Mouse (Mus musculus) limb, embryonic 15.5 days (tissue): Measurements from ENCODE around the gene Nepro. TPM values are rescaled to one million over a fixed set of nuclear protein-coding genes. Genes with fewer than 3 reads are reported as not detected.

ENCODE experiments used
- ATAC-seq: fragments of 200-750 bp; cut with Nextera tagmentation; 2 replicates; pipeline ENCODE4 v1.8.0; 2017; ENCODE audit warnings: low read depth, moderate TSS enrichment; ENCODE audit not compliant: insufficient number of reproducible peaks, low FRiP score, low TSS enrichment
- H3K27ac ChIP-seq: fragments of 300-500 bp; sonication (generic); 2 replicates; pipeline ENCODE4 v1.5.1; 2015; ENCODE audit warnings: moderate library complexity, mild to moderate bottlenecking, inconsistent platforms
- H3K27me3 ChIP-seq: fragments of 300-500 bp; sonication (generic); 2 replicates; pipeline ENCODE4 v1.6.1; 2015; ENCODE audit warnings: inconsistent platforms
- H3K36me3 ChIP-seq: fragments of 300-500 bp; sonication (generic); 2 replicates; pipeline ENCODE4 v1.6.1; 2015; ENCODE audit warnings: inconsistent platforms
- H3K4me1 ChIP-seq: fragments of 300-500 bp; sonication (generic); 2 replicates; pipeline ENCODE4 v1.6.1; 2015; ENCODE audit warnings: inconsistent platforms
- H3K4me2 ChIP-seq: fragments of 300-500 bp; sonication (generic); 2 replicates; pipeline ENCODE4 v1.6.1; 2015; ENCODE audit warnings: mild to moderate bottlenecking, inconsistent platforms
- H3K4me3 ChIP-seq: fragments of 300-500 bp; sonication (generic); 2 replicates; pipeline ENCODE4 v1.5.1; 2015; ENCODE audit warnings: mild to moderate bottlenecking, inconsistent platforms
- H3K9ac ChIP-seq: fragments of 300-500 bp; sonication (generic); 2 replicates; pipeline ENCODE4 v1.6.1; 2015; ENCODE audit warnings: inconsistent platforms
- H3K9me3 ChIP-seq: fragments of 300-500 bp; sonication (generic); 2 replicates; pipeline ENCODE4 v1.6.1; 2016; ENCODE audit warnings: inconsistent platforms
- WGBS: fragments of 180-500 bp; shearing (Covaris S2); methylation state at CpG from one replicate; pipeline ENCODE4 v1.1.7; 2015; 5-methylcytosine and 5-hydroxymethylcytosine counted together
- polyA plus RNA-seq: library from polyadenylated mRNA; unstranded; fragments of >200 nt; fragmentation: Nextera tagmentation; extraction: Ambion mirVana; gene quantifications from 2 replicates; pipeline ENCODE4 v1.2.1, GENCODE M21; 2015

Nepro gene
- polyA plus RNA-seq, result 6.9 and 7.4 TPM in 2 replicates

GRCm38 (mm10) chr16:44724083-44724787, at the start of gene Nepro:
Nepro (plus strand) TSS chr16:44724301.
- under 1% methylated on average over 64 of the region's 64 CpGs for WGBS
- Histone ChIP-seq H3K27me3 (no peaks in the 10 kb centered on the region), H3K9ac (peak within 1 kb of the TSS; percentile 79), H3K36me3 (peaks cover 10% of the 10 kb centered on the region), H3K27ac (peak within 1 kb of the TSS; percentile 94), H3K4me3 (peak within 1 kb of the TSS; percentile 85), H3K4me2 (peak within 1 kb of the TSS; percentile 63), H3K4me1 (peaks cover 13% of the 10 kb centered on the region), H3K9me3 (no peaks in the 10 kb centered on the region)
- ATAC-seq, result peak; percentile 96

DNA sequence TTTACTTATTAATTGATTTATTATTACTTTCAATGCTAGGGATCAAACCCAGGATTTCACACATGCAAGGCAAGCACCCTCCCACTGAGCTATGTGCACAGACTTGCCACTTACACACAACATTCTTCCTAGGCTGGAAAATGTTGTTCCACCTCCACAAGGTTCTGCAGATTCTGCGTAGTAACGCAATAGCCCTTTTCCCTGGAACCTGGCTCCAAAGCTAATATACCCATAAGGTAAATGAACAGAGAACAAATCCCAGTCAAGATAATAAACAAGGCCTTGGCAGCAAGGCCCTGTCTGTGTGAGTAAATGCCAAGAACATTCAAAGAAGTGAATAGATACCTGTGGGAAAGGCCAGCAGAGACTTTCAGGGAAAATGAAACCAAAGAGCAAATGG, 47.7 kb upstream of the Nepro start:
- peak overlapping the region; percentile 81 for H3K27ac ChIP-seq
- H3K27me3 ChIP-seq, result no peaks in the 10 kb centered on the region
- no peaks in the 10 kb centered on the region for H3K36me3 ChIP-seq
- 0 out of 2 replicates have a peak, but pooled peaks have one; percentile 41 for ATAC-seq
- no peak overlapping the region for H3K4me3 ChIP-seq
- no peaks in the 10 kb centered on the region for H3K9me3 ChIP-seq
- no peak overlapping the region for H3K4me2 ChIP-seq
- WGBS, result 48% methylated on average over 2 of the region's 2 CpGs
- no peak overlapping the region for H3K9ac ChIP-seq
- H3K4me1 ChIP-seq, result peaks cover 64% of the 10 kb centered on the region

DNA sequence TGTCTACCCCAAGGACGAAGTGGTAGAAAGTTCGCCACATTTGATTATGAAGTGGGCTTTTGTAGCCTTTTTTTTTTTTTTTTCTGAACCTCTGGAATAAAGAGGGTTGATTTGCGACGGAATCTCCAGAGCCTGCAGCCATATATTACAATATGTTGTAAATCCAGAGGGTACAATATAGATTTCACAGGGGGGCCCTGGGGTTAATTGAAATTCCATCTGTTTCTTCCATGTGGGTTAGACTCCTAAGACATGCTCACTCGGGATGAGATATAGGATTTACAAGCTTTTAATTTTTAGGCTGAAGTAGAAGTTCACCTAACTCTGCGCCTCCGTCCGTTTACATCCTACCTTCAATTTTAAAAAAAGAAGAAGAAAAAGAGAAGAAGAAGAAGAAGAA, 45.0 kb upstream of the Nepro start:
- 23% methylated on average over 8 of the region's 8 CpGs for WGBS
- no peak overlapping the region for H3K9ac ChIP-seq
- H3K36me3 ChIP-seq, result no peaks in the 10 kb centered on the region
- no peak for ATAC-seq
- H3K27ac ChIP-seq, result peak overlapping the region; percentile 73; the same call in 1 of the 2 replicates
- H3K4me1 ChIP-seq, result peaks cover 47% of the 10 kb centered on the region
- H3K27me3 ChIP-seq, result no peaks in the 10 kb centered on the region
- H3K4me2 ChIP-seq, result no peak overlapping the region
- no peaks in the 10 kb centered on the region for H3K9me3 ChIP-seq
- no peak overlapping the region for H3K4me3 ChIP-seq

DNA sequence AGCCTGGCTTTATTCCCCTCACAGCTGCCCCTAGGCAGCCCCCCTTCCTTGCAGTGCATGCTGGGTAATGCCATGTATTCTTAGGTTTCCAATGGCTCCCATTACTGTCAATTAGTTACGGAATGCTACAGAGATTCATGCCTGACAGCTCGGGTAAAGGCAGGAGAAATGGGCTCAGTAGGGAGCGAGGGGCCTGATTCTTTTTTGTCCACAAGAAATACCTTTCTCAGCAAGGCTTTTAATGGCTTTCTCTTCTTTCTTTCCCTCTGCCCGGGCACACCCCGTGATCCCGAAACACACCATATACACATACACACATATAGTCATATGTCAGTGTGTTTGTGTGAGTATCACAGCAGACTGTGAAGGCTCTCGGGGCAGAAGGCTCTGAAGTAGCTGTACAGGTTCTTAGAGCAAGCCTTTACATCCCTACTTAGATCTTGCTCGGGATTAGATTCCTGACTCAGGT, 44.6 kb upstream of the Nepro start:
- H3K9me3 ChIP-seq, result no peaks in the 10 kb centered on the region
- H3K4me3 ChIP-seq, result no peak overlapping the region
- peaks cover 48% of the 10 kb centered on the region for H3K4me1 ChIP-seq
- no peaks in the 10 kb centered on the region for H3K36me3 ChIP-seq
- no peak; the same call in 1 of the 2 replicates for ATAC-seq
- no peak overlapping the region for H3K9ac ChIP-seq
- no peaks in the 10 kb centered on the region for H3K27me3 ChIP-seq
- no peak overlapping the region for H3K4me2 ChIP-seq
- 45% methylated on average over 8 of the region's 8 CpGs for WGBS
- peak overlapping the region; percentile 73 for H3K27ac ChIP-seq

GRCm38 (mm10) chr16:44680756-44681498, 43.2 kb upstream of the Nepro start:
- no peaks in the 10 kb centered on the region for H3K36me3 ChIP-seq
- no peak overlapping the region for H3K9ac ChIP-seq
- H3K4me2 ChIP-seq, result no peak overlapping the region
- peak; percentile 48; the same call in 1 of the 2 replicates for ATAC-seq
- 50% methylated on average over 9 of the region's 9 CpGs for WGBS
- H3K9me3 ChIP-seq, result no peaks in the 10 kb centered on the region
- H3K4me1 ChIP-seq, result peaks cover 53% of the 10 kb centered on the region
- no peak overlapping the region for H3K4me3 ChIP-seq
- H3K27ac ChIP-seq, result peak overlapping the region; percentile 73
- no peaks in the 10 kb centered on the region for H3K27me3 ChIP-seq

DNA sequence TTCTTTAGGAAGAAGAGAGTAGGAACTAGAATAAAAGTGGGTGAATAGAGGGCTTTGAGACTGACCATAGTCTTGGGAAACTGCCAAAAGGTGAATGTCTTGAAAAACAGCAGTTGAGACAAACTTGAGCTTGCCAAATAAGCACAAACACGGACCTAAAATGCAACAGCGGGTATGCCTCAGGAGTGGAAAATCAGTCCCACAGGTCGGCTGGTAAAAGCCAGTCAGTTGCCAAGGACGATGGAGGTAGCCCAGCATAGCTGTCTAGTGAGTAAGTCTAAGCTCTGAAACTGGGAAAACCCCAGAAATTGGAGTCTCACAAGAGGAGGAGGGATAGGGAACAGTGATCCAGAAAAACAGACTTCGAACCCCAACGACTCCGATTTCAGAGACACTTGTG, 39.5 kb upstream of the Nepro start:
- H3K4me1 ChIP-seq, result peaks cover 59% of the 10 kb centered on the region

GRCm38 (mm10) chr16:44685401-44685800, 38.7 kb upstream of the Nepro start:
- Histone ChIP-seq H3K4me2 (no peak overlapping the region), H3K4me3 (no peak overlapping the region), H3K27me3 (no peaks in the 10 kb centered on the region), H3K9ac (no peak overlapping the region), H3K36me3 (no peaks in the 10 kb centered on the region), H3K27ac (0 out of 2 replicates have a peak overlapping the region, but pooled peaks have one; percentile 67), H3K9me3 (no peaks in the 10 kb centered on the region), H3K4me1 (peaks cover 52% of the 10 kb centered on the region)
- ATAC-seq, result no peak
- WGBS, result 81% methylated on average over 7 of the region's 7 CpGs

More for the DNA sequence above, 39.5 kb upstream of the Nepro start:
- no peaks in the 10 kb centered on the region for H3K9me3 ChIP-seq
- H3K36me3 ChIP-seq, result no peaks in the 10 kb centered on the region
- no peak overlapping the region for H3K4me2 ChIP-seq
- no peaks in the 10 kb centered on the region for H3K27me3 ChIP-seq
- H3K9ac ChIP-seq, result no peak overlapping the region
- ATAC-seq, result no peak
- H3K4me3 ChIP-seq, result no peak overlapping the region
- H3K27ac ChIP-seq, result peak overlapping the region; percentile 67; the same call in 1 of the 2 replicates
- WGBS, result 55% methylated on average over 7 of the region's 7 CpGs

- no peak overlapping the region for H3K4me3 ChIP-seq
- peak overlapping the region; percentile 75 for H3K27ac ChIP-seq
- WGBS, result 47% methylated on average over 20 of the region's 20 CpGs
- no peaks in the 10 kb centered on the region for H3K9me3 ChIP-seq
- H3K4me1 ChIP-seq, result peaks cover 54% of the 10 kb centered on the region
- peak; percentile 44; the same call in 1 of the 2 replicates for ATAC-seq
- no peaks in the 10 kb centered on the region for H3K36me3 ChIP-seq
- no peaks in the 10 kb centered on the region for H3K27me3 ChIP-seq
- no peak overlapping the region for H3K9ac ChIP-seq
- H3K4me2 ChIP-seq, result peak overlapping the region; percentile 24; the same call in 1 of the 2 replicates
Observed at GRCm38 (mm10) chr16:44686991-44687718, 36.9 kb upstream of the Nepro start.

DNA sequence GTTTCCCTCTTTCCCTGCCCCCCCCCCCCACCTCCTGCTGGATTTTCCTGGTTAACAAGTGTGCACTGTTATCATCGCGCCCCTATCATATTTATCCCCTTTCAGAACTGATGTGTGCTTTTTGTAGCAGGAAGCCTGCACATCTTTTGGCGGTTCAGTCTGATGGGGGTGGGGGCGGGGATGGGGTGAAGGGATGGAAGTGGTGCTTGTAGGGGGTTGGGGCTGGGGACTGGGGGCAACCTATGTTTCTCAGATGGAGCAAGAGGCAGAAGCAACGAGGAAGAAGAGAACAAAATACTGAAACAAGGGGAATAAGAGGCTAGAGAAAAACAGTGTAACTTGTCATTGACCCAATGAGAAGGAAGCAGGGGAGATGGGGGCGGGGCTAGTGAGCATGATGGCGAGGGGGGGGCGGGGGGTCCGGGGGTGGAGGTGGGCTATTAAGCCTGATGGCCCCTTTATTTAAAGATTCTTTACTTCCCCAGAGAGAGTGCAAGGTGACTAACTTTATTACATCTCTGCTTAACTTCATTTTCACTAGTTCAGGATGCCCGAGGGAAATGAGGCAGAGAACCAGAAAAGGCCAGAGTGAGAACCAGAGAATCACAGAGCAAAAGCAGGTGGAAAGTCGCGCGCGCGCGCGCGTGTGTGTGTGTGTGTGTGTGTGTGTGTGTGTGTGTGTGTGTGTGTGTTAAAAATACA, 36.2 kb upstream of the Nepro start:
- H3K27ac ChIP-seq, result peak overlapping the region; percentile 75
- no peak overlapping the region for H3K4me3 ChIP-seq

DNA sequence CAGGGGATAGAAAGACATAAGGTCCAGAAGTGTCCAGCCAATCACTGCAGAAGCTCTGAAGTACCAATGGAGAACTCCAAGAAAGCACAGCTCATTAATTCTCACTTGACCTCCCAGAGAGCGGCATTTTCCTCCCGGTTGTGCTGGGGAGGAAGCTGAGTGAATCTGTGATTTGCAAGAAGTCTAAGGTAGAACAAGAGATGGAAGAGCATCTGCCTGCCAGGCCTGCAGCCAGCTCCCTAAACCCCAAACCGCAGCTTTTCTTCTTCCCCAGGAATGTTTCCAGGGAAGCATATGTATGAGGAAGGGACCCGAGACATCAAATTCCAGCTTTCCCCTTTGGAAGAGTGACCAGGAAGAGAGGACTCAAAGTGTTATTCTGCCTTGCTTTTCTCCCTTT, 35.6 kb upstream of the Nepro start:
- no peak overlapping the region for H3K4me2 ChIP-seq
- H3K36me3 ChIP-seq, result no peaks in the 10 kb centered on the region
- peak overlapping the region; percentile 75 for H3K27ac ChIP-seq
- H3K4me1 ChIP-seq, result peaks cover 54% of the 10 kb centered on the region
- 16% methylated on average over 4 of the region's 4 CpGs for WGBS
- H3K9me3 ChIP-seq, result no peaks in the 10 kb centered on the region
- no peak for ATAC-seq
- H3K27me3 ChIP-seq, result no peaks in the 10 kb centered on the region
- H3K4me3 ChIP-seq, result no peak overlapping the region
- H3K9ac ChIP-seq, result no peak overlapping the region; the same call in 1 of the 2 replicates

More for the DNA sequence above, 36.2 kb upstream of the Nepro start:
- WGBS, result 4% methylated on average over 18 of the region's 18 CpGs
- Histone ChIP-seq H3K9me3 (no peaks in the 10 kb centered on the region), H3K27me3 (no peaks in the 10 kb centered on the region), H3K9ac (no peak overlapping the region), H3K36me3 (no peaks in the 10 kb centered on the region), H3K4me1 (peaks cover 54% of the 10 kb centered on the region), H3K4me2 (peak overlapping the region; percentile 24; the same call in 1 of the 2 replicates)
- ATAC-seq, result no peak

GRCm38 (mm10) chr16:44690501-44690900, 33.6 kb upstream of the Nepro start:
- H3K4me2 ChIP-seq, result no peak overlapping the region
- peaks cover 50% of the 10 kb centered on the region for H3K4me1 ChIP-seq
- no peak overlapping the region for H3K27ac ChIP-seq
- no peaks in the 10 kb centered on the region for H3K9me3 ChIP-seq
- ATAC-seq, result no peak
- H3K27me3 ChIP-seq, result no peaks in the 10 kb centered on the region
- H3K36me3 ChIP-seq, result no peaks in the 10 kb centered on the region
- H3K4me3 ChIP-seq, result no peak overlapping the region
- 75% methylated on average over 2 of the region's 2 CpGs for WGBS
- H3K9ac ChIP-seq, result no peak overlapping the region
